Mouse (Mus musculus): ENCODE data around the gene Lcp2.

- TF ChIP-seq GATA1 (IDR thresholded peaks at IDR 0.05; ENCODE audit: borderline replicate concordance, low read length) (no peak), CTCF (IDR thresholded peaks at IDR 0.05; ENCODE audit: low read depth, low read length) (no peak), TAL1 (conservative IDR thresholded peaks at IDR 0.05; ENCODE audit: low read depth, low read length) (no peak), GATA2 (IDR thresholded peaks at IDR 0.05; ENCODE audit: borderline replicate concordance, low read depth, low read length) (no peak)
These were observed 33.1 kb downstream of the Lcp2 start for GRCm38 (mm10) chr11:34079542-34080464.

Data from G1E (cell line).